In the genomic region with DNA sequence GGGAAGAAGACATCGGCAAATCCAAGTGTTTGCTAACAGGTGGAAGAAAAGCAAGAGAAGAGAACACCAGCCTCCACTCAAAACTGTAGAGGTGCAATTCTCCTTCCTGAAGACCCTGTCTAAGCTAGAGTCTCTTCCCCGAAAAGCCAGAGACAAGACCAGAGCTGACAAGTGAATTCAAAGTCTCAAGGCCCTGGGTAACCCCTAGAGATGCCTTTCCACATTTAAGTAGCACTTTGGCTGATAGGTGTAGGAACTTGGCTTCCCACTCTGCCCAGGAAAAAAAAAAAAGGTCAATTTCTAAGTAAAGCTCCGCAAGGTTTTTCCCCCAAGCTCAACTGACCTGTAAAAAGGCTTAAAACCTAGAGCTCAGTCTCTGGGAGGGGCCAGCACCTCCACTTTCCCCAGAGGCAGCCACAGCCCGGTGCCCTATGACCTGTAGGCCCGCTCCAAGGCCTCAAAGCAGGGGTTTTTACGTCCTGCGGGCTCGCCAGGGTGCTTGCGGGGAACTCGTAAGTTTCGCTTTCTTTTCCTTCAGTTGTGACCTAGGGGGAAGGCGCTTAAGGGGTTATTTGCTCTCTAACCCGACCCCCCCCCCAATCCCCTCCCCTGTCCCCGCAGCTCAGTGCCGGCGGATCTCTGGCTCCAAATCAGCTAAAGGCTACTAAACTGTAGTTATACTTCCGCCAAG, we compare ENCODE assay signal across 12 mouse cellular contexts. TPM values are rescaled to one million over a fixed set of nuclear protein-coding genes. Genes with fewer than 3 reads are reported as not detected.
DNase-seq lines count a peak whose midpoint lies in the region; ATAC-seq and TF ChIP-seq lines count a peak whose summit lies in the region.
"Had no signal": no experiment of that assay in that cellular context is flagged by ENCODE, and none has a peak within 500 bp of the region (broad histone marks: within the 10 kb centered on the region; RNA-seq: fewer than 3 reads in every experiment).

No protein-coding gene starts in this region.

- H3K4me3 ChIP-seq in heart, postnatal 0 days (ENCODE audit: low read depth, low read length), result peak overlapping the region; percentile 25
- no peak overlapping the region for H3K4me3 ChIP-seq in embryonic facial prominence, embryonic 11.5 days (ENCODE audit: low read depth, low read length)
- H3K4me3 ChIP-seq in limb, embryonic 13.5 days, result peak overlapping the region; percentile 25
- H3K4me3 ChIP-seq: layer of hippocampus, adult 2 months had no signal

- ATAC-seq in heart, postnatal 0 days (ENCODE audit: insufficient read depth, low read depth), result no peak
- no peak for ATAC-seq in embryonic facial prominence, embryonic 11.5 days (replicated peaks; ENCODE audit: insufficient number of reproducible peaks, low FRiP score, low TSS enrichment, low read depth)
- no peak for ATAC-seq in limb, embryonic 13.5 days (ENCODE audit: low FRiP score, low read depth)

- intact Hi-C loops in heart, postnatal 14 days (cut with DNase I), result no loop called here

- no peak for TF ChIP-seq EP300 in heart, postnatal 0 days (IDR thresholded peaks at IDR 0.05; ENCODE audit: low read depth)

- H3K4me1 ChIP-seq in heart, postnatal 0 days (ENCODE audit: control insufficient read depth, insufficient read depth), result no peaks in the 10 kb centered on the region
- no peaks in the 10 kb centered on the region; the same call in 1 of the 2 replicates for H3K4me1 ChIP-seq in embryonic facial prominence, embryonic 11.5 days (ENCODE audit: control insufficient read depth, insufficient read depth, low read length)
- H3K4me1 ChIP-seq in limb, embryonic 13.5 days, result peaks cover 37% of the 10 kb centered on the region

- peak overlapping the region; percentile 30 for H3K4me2 ChIP-seq in heart, postnatal 0 days (ENCODE audit: low read depth, low read length)
- peak overlapping the region; percentile 17 for H3K4me2 ChIP-seq in embryonic facial prominence, embryonic 11.5 days (ENCODE audit: low read depth, low read length)
- H3K4me2 ChIP-seq in limb, embryonic 13.5 days (replicated peaks), result peak overlapping the region; percentile 47

- no peaks in the 10 kb centered on the region for H3K36me3 ChIP-seq in heart, postnatal 0 days (replicated peaks; ENCODE audit: control insufficient read depth, insufficient read depth, low read length)
- H3K36me3 ChIP-seq in embryonic facial prominence, embryonic 11.5 days (replicated peaks; ENCODE audit: control insufficient read depth, insufficient read depth, low read depth, low read length), result no peaks in the 10 kb centered on the region
- no peaks in the 10 kb centered on the region for H3K36me3 ChIP-seq in limb, embryonic 13.5 days

- 31% methylated on average over 17 of the region's 17 CpGs for WGBS in heart, postnatal 0 days
- 4% methylated on average over 17 of the region's 17 CpGs for WGBS in embryonic facial prominence, embryonic 11.5 days
- 4% methylated on average over 17 of the region's 17 CpGs for WGBS in limb, embryonic 13.5 days

- no peak for DNase-seq in heart, postnatal 0 days (ENCODE audit: low spot score)
- no peak for DNase-seq in heart, postnatal 14 days
- DNase-seq in ES-CJ7 (ENCODE audit: low read depth, low spot score), result peak; percentile 39
- peak; percentile 19 for DNase-seq in embryonic facial prominence, embryonic 11.5 days (ENCODE audit: low spot score)
- no peak for DNase-seq in yolk sac, embryonic 10.5 days (ENCODE audit: low spot score)
- DNase-seq in layer of hippocampus, postnatal 10 days (ENCODE audit: low spot score in 2 of 2), result no peak
- no peak for DNase-seq in left cerebral cortex, adult 11 months (ENCODE audit: low spot score)
- DNase-seq: cerebellum, postnatal 14 days; thymus, postnatal 36 days had no signal

- H3K9ac ChIP-seq in heart, postnatal 0 days (replicated peaks; ENCODE audit: low read depth, low read length), result no peak overlapping the region
- H3K9ac ChIP-seq in embryonic facial prominence, embryonic 11.5 days (replicated peaks; ENCODE audit: low read length), result no peak overlapping the region
- H3K9ac ChIP-seq in limb, embryonic 13.5 days, result peak overlapping the region; percentile 46

- peaks cover 100% of the 10 kb centered on the region for H3K27me3 ChIP-seq in heart, postnatal 0 days (ENCODE audit: control insufficient read depth, insufficient read depth, low read length)
- peaks cover 59% of the 10 kb centered on the region for H3K27me3 ChIP-seq in embryonic facial prominence, embryonic 11.5 days (ENCODE audit: control insufficient read depth, insufficient read depth, low read length)
- peaks cover 89% of the 10 kb centered on the region for H3K27me3 ChIP-seq in limb, embryonic 13.5 days

- no peak for TF ChIP-seq CTCF in heart, postnatal 0 days (IDR thresholded peaks at IDR 0.05; ENCODE audit: low read depth)

- no peak overlapping the region for H3K27ac ChIP-seq in heart, postnatal 0 days (ENCODE audit: low read depth)
- H3K27ac ChIP-seq in embryonic facial prominence, embryonic 11.5 days (replicated peaks; ENCODE audit: low read depth, low read length), result no peak overlapping the region
- H3K27ac ChIP-seq in limb, embryonic 13.5 days, result no peak overlapping the region
- H3K27ac ChIP-seq: layer of hippocampus, adult 2 months had no signal

- no peaks in the 10 kb centered on the region for H3K9me3 ChIP-seq in heart, postnatal 0 days (replicated peaks; ENCODE audit: control insufficient read depth, low read length)
- H3K9me3 ChIP-seq in embryonic facial prominence, embryonic 11.5 days (replicated peaks; ENCODE audit: control insufficient read depth, low read length), result no peaks in the 10 kb centered on the region
- H3K9me3 ChIP-seq in limb, embryonic 13.5 days, result no peaks in the 10 kb centered on the region

RNA-seq across cellular contexts. Expression of a gene that starts 2.6 kb away (rescaled TPM):
- 0.69 TPM in 1 of 2 replicates, not detected in the other for total RNA-seq in heart, postnatal 0 days (2014; rRNA removed; ENCODE audit: low replicate concordance)
- polyA plus RNA-seq in heart, postnatal 0 days (2015; fragmentation: Nextera tagmentation; extraction: Ambion mirVana), result not detected in 2 replicates
- total RNA-seq in heart, postnatal 14 days (2021), result under 1 TPM; 0.22 to 0.26 TPM
- polyA plus RNA-seq in embryonic facial prominence, embryonic 11.5 days (2014; fragmentation: Nextera tagmentation; extraction: Ambion mirVana), result 7.7 and 8.4 TPM in 2 replicates
- polyA plus RNA-seq in limb, embryonic 13.5 days (2015; fragmentation: Nextera tagmentation; extraction: Ambion mirVana), result 8.3 and 9.5 TPM in 2 replicates
- total RNA-seq in layer of hippocampus, postnatal 10 days (2021), result under 1 TPM; 0.38 to 0.48 TPM
- total RNA-seq: megakaryocyte-erythroid progenitor cell, adult 5-6 weeks had no signal

Comparison
In these comparisons a context has a peak if more than half of its experiments do, and no peak if none do; other contexts are left out.
1. DNase-seq: peak in ES-CJ7 (single experiment) and embryonic facial prominence, embryonic 11.5 days (single experiment); none in heart, postnatal 0 days (single experiment), heart, postnatal 14 days (0 of 2), yolk sac, embryonic 10.5 days (single experiment), layer of hippocampus, postnatal 10 days (0 of 2) and left cerebral cortex, adult 11 months (single experiment).
2. Peak in every context shown above with its lines, with median percentiles within 50 percentile points of each other: H3K4me2 ChIP-seq.